Mouse (Mus musculus) CH12F3 (cell line): Measurements from ENCODE around the gene Krtap19-1.

Source experiments
- in situ Hi-C: fragments of 300-500 bp; cut with MboI; formaldehyde crosslinking; loops from 2 replicates; pipeline ENCODE4 v1.14.3; 2020; ENCODE audit warnings: low sequenced_read_pairs

Krtap19-1 gene

DNA sequence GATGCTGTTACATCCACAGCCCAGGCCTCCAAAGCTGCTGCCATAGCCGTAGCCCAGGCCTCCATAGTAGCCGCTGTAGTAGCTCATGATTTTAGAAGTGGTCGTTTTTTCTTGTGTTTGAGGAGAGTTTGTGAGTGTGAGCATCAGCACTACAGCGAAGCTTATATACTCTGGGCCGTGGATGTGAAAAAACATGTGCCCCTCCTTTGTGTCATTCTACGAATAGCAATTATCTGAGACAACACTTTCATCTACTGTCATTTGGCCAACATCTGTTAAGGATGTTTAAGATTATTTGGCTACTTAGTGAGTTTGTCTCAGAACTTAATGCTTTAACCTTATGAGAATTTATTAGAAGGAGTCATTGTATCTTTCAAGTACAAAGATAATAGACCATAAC, at the start of gene Krtap19-1:
Krtap19-1 (minus strand) TSS at position 101 of the 400 bp plus-strand sequence.
- in situ Hi-C loops: no loop called here

GRCm38 (mm10) chr16:88896357-88896756, 27.1 kb upstream of the Krtap19-1 start, which contains the start of gene Krtap19-5:
TSS of gene Krtap19-5 (minus strand) at chr16:88896457.
- in situ Hi-C loops: no loop called here

DNA sequence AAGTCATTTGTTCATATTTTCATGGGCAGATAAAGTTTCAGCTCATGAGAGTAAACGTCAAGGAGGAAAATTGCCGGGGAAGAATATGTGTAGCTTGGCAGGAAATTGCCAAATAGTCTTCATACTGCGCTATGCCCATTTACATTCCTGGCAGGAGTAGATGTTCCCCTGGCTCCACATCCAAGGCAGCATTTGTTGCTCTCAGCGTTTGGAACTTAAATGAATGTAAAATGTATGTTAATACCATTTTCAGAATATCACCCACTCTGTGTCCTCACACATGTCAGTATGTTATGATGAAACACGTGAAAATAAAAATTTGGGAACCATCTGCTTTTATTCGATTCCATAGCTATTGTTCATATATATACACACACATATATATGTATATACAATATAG, 17.7 kb upstream of the Krtap19-1 start:
- in situ Hi-C loops: no loop called here

DNA sequence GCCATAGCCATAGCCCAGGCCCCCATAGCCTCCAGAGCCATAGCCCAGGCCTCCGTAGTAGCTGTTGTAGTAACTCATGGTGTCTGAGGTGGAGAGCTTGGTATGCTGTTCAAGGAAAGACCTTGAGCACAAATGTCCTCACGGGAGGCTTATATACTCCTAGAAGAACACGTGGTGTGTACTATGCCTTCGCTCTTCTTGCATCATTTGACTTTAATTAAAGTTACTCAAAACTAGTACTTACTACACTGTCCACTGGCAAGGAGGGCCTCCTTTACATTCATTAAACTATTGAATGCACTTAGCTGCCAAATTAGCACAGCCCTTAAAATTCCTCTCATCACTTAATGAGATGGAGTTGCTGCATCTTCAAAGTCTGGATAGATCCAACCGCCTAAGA, 15.8 kb upstream of the Krtap19-1 start, which contains the start of gene Krtap19-4:
Krtap19-4 (minus strand) TSS at position 101 of the 400 bp plus-strand sequence.
- in situ Hi-C loops: no loop called here

DNA sequence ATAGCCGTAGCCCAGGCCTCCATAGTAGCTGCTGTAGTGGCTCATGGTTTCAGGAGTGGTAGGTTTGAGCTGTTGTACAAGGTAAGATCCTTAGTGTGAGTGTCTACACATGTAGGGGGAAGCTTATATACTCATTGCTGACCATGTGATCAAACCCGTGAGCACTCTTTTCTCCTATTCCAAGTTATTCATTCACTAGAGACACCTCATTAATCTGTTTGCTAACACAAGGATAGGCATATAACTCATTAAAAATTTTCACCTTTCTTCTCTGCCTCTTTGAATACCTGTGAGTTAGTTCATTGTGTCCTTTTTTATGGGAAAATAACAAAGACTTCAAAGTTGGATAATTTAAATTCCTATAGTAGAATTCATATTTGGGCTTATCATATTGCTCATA, 8.7 kb upstream of the Krtap19-1 start, which contains the start of gene Krtap19-3:
Krtap19-3 (minus strand) TSS at position 101 of the 400 bp plus-strand sequence.
- in situ Hi-C loops: no loop called here

- in situ Hi-C loops: no loop called here
Observed at GRCm38 (mm10) chr16:88874169-88874568, 5.0 kb upstream of the Krtap19-1 start, which contains the start of gene Krtap19-2. TSS of gene Krtap19-2 (minus strand) at chr16:88874269.

GRCm38 (mm10) chr16:88864887-88865407, 4.3 kb downstream of the Krtap19-1 start:
- in situ Hi-C loops: no loop called here

DNA sequence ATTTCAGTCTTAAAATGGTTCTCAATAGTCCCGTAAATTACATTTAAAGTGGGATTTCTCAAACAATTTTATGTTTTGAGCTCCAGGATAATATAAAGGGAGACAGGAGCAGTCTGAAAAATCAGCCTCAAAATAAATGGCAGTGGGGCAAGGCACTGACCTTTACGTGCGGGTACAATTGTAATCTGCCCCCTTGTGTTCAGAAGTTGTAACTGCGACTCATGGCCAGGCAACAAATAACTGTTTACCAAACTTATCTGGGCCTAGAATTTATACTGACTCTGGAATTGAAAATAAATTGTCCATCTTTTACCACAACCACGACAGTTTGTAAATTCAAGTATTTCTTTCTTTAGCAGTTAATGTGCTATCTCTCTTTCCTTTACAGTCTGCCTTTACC, 17.8 kb downstream of the Krtap19-1 start:
- in situ Hi-C loops: no loop called here

GRCm38 (mm10) chr16:88848558-88848957, 20.7 kb downstream of the Krtap19-1 start:
- in situ Hi-C loops: no loop called here

GRCm38 (mm10) chr16:88847363-88847762, 21.8 kb downstream of the Krtap19-1 start:
- in situ Hi-C loops: no loop called here

DNA sequence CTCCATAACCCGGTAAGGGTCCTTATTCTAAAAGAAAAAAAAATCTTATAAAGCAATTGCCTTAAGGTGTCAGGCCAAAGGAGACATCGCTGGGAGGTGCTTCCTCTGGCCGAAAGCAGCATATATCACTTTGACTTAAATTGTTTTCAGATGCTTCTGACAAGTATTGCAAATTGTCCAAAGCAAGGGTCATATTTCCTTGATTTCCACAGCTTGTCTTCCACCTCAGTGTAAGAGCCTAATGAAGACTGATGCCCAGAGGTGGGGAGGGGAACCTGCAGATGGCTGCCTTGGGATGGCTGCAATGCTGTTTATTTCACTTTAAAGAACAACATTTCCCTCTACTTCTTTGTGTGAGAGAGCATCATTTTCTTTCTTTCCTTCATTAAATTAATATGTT, 42.2 kb downstream of the Krtap19-1 start:
- in situ Hi-C loops: no loop called here

DNA sequence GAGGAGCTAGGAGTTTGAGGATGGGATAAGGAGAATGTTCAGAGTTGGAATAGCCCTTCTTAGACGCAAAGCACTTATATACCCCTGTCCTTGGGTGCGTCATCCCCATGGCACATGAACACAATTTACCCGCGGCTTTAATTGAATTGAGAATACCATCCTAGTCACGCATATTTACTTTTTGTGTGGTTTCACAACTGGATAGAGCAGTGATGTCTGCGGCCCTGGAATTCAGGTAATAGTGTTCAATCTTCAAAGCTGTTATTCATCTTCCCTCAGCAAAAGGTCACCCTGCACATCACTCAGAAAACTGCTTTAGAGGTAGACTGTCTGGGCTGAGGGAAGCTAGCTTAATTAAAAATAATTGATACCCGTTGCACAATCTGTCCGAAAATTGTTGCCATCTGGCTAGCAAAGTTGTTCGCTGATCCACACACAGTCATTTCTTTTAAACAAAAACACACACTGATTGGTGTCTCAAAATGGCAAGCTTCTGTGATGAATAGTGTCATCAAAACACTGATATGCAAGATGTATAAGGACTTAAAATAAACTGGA, 43.0 kb downstream of the Krtap19-1 start, which contains the start of gene Krtap14:
Krtap14 (minus strand) TSS at position 51 of the 558 bp plus-strand sequence.
- in situ Hi-C loops: no loop called here

DNA sequence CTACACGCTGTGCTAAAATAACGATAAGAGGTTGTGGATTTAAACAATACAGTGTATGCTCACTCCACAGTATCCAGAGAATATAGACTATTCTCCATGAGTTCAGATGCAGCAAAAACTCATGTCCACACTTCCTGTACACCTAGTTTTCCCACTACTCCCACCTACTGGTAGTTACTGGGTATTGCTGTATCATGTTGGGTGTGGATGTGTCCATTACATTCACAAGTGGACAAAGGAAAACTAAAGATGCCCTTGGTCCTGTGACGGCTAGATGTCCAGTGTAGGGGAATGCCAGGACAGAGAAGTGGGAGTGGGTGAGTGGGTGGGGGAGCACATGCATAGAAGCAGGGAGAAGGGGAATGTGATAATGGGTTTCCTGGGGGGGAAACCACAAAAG, 45.5 kb downstream of the Krtap19-1 start:
- in situ Hi-C loops: no loop called here

GRCm38 (mm10) chr16:88820066-88820465, 49.1 kb downstream of the Krtap19-1 start, which contains the start of gene Krtap15:
TSS of gene Krtap15 (plus strand) at chr16:88820215.
- in situ Hi-C loops: no loop called here
